Mouse (Mus musculus) lung, postnatal 14 days (tissue): ENCODE results near the gene Rffl.
A peak's percentile ranks its signal among the peaks of the same experiment; 100 is the strongest.
"Not testable (repeated sequence)": the region's sequence is repeated elsewhere in the genome, so short reads cannot be mapped to it uniquely, and the experiment has no call there.

ENCODE experiments used
- DNase-seq: peaks from one replicate; pipeline ENCODE4 v3.0.0; 2021

Gene Rffl

GRCm38 (mm10) chr11:82844771-82845414 is 26.1 kb downstream of the Rffl start:
- DNase-seq: no peak

GRCm38 (mm10) chr11:82838511-82838910 is 32.5 kb downstream of the Rffl start:
- no peak for DNase-seq

- no peak for DNase-seq
Observed at GRCm38 (mm10) chr11:82837848-82838247, 33.2 kb downstream of the Rffl start.

GRCm38 (mm10) chr11:82837192-82837591 is 33.8 kb downstream of the Rffl start:
- no peak for DNase-seq

- no peak for DNase-seq
Observed at GRCm38 (mm10) chr11:82835616-82836432, 35.2 kb downstream of the Rffl start.

- not testable (repeated sequence) for DNase-seq
Observed at GRCm38 (mm10) chr11:82834359-82834758, 36.7 kb downstream of the Rffl start.

- no peak for DNase-seq
Observed at GRCm38 (mm10) chr11:82833929-82834328, 37.1 kb downstream of the Rffl start.

GRCm38 (mm10) chr11:82832402-82832801 is 38.6 kb downstream of the Rffl start:
- not testable (repeated sequence) for DNase-seq

- DNase-seq: no peak
Observed at GRCm38 (mm10) chr11:82831008-82831893, 39.8 kb downstream of the Rffl start.

GRCm38 (mm10) chr11:82826818-82827217 is 44.2 kb downstream of the Rffl start:
- DNase-seq: no peak

GRCm38 (mm10) chr11:82820788-82821456 is 50.1 kb downstream of the Rffl start:
- DNase-seq: no peak

- DNase-seq: peak; percentile 72
Observed at GRCm38 (mm10) chr11:82819350-82819749, 51.7 kb downstream of the Rffl start.

GRCm38 (mm10) chr11:82808485-82808884 is 62.5 kb downstream of the Rffl start:
- no peak for DNase-seq

- DNase-seq: no peak
Observed at GRCm38 (mm10) chr11:82807370-82807769, 63.6 kb downstream of the Rffl start.

GRCm38 (mm10) chr11:82806656-82807055 is 64.4 kb downstream of the Rffl start:
- DNase-seq: no peak

GRCm38 (mm10) chr11:82783453-82783852 is 87.6 kb downstream of the Rffl start:
- no peak for DNase-seq

- no peak for DNase-seq
Observed at GRCm38 (mm10) chr11:82782197-82782596, 88.8 kb downstream of the Rffl start.

GRCm38 (mm10) chr11:82780983-82781903 is 89.8 kb downstream of the Rffl start, which contains the start of gene Lig3:
Gene Lig3, plus strand, starts transcription at chr11:82781108.
- peak; percentile 96 for DNase-seq

- DNase-seq: no peak
Observed at GRCm38 (mm10) chr11:82780134-82780533, 90.9 kb downstream of the Rffl start.

GRCm38 (mm10) chr11:82764438-82764924 is 106.5 kb downstream of the Rffl start:
- no peak for DNase-seq

- DNase-seq: peak; percentile 95
Observed at GRCm38 (mm10) chr11:82763742-82764437, 107.1 kb downstream of the Rffl start, which contains the start of the genes Cct6b and Zfp830. Gene Cct6b, minus strand, starts transcription at chr11:82764321. Gene Zfp830, plus strand, starts transcription at chr11:82764345.
